8 mouse cellular contexts compared by ENCODE assay signal in the genomic region with DNA sequence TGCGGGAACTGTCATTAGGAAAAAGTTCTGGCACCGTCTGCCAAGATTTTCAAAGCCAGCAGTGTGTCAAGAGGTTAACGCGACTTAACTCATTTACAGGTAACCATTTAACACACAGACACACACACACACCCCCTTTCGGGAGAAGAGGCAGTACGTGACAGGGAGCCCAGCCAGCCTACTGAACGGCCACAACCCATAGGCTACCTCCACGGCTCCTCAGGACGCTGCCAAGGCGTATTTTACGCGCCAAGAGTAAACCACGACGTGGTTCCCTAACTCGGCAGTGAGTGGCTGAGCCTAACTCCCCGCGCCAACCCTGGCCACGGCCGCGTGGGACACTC. TPM values are rescaled to one million over a fixed set of nuclear protein-coding genes. Genes with fewer than 3 reads are reported as not detected.
DNase-seq lines count a peak whose midpoint lies in the region; ATAC-seq and TF ChIP-seq lines count a peak whose summit lies in the region.

No protein-coding gene starts in this region.

- peaks cover 2% of the 10 kb centered on the region; the same call in 1 of the 2 replicates for H3K79me2 ChIP-seq in heart, adult 2 months (replicated peaks; ENCODE audit: control insufficient read depth, insufficient read depth, low read length)

- intact Hi-C loops in heart, adult 2 months (cut with DNase I), result loop anchor here (10.0 kb wide), 2 partner anchors 419 to 599 kb away; a partner anchor contains a TSS

- peaks cover 29% of the 10 kb centered on the region; the same call in 1 of the 2 replicates for H3K9me3 ChIP-seq in E14TG2a.4 (ENCODE audit: low read length)
- no peaks in the 10 kb centered on the region for H3K9me3 ChIP-seq in forebrain, embryonic 14.5 days (replicated peaks; ENCODE audit: control insufficient read depth, low read length)
- H3K9me3 ChIP-seq in liver, postnatal 0 days (ENCODE audit: low read length), result no peaks in the 10 kb centered on the region

- no peak for TF ChIP-seq EP300 in heart, adult 2 months (IDR thresholded peaks at IDR 0.05; ENCODE audit: insufficient read depth, low read depth, low read length)
- TF ChIP-seq EP300 in liver, postnatal 0 days (IDR thresholded peaks at IDR 0.05; ENCODE audit: low read depth), result no peak

- peak overlapping the region; percentile 87 for H3K9ac ChIP-seq in heart, adult 2 months (ENCODE audit: low read depth, low read length)
- peak overlapping the region; percentile 98 for H3K9ac ChIP-seq in forebrain, embryonic 14.5 days (ENCODE audit: low read length)
- peak overlapping the region; percentile 93 for H3K9ac ChIP-seq in liver, postnatal 0 days (replicated peaks)

- H3K27ac ChIP-seq in heart, adult 2 months, result peak overlapping the region; percentile 79
- peak overlapping the region; percentile 87 for H3K27ac ChIP-seq in forebrain, embryonic 14.5 days (ENCODE audit: low read depth, low read length)
- H3K27ac ChIP-seq in liver, postnatal 0 days (ENCODE audit: low read depth), result peak overlapping the region; percentile 88

- no peak for TF ChIP-seq CTCF in heart, adult 2 months (IDR thresholded peaks at IDR 0.05)
- no peak for TF ChIP-seq CTCF in E14TG2a.4 (conservative IDR thresholded peaks at IDR 0.05; ENCODE audit: low read length)
- TF ChIP-seq CTCF in liver, postnatal 0 days (IDR thresholded peaks at IDR 0.05; ENCODE audit: low read depth), result no peak

- peaks cover 42% of the 10 kb centered on the region for H3K36me3 ChIP-seq in heart, adult 2 months (ENCODE audit: control insufficient read depth, insufficient read depth, low read length)
- H3K36me3 ChIP-seq in E14TG2a.4 (ENCODE audit: insufficient read depth, low read length), result peaks cover 78% of the 10 kb centered on the region
- peaks cover 68% of the 10 kb centered on the region for H3K36me3 ChIP-seq in forebrain, embryonic 14.5 days (ENCODE audit: control insufficient read depth, insufficient read depth, low read length)
- peaks cover 59% of the 10 kb centered on the region for H3K36me3 ChIP-seq in liver, postnatal 0 days (replicated peaks; ENCODE audit: insufficient read depth, low read length)

- no peaks in the 10 kb centered on the region for H3K27me3 ChIP-seq in heart, adult 2 months (ENCODE audit: control insufficient read depth, insufficient read depth, low read length)
- H3K27me3 ChIP-seq in E14TG2a.4 (ENCODE audit: insufficient read depth, low read length), result no peaks in the 10 kb centered on the region
- no peaks in the 10 kb centered on the region for H3K27me3 ChIP-seq in forebrain, embryonic 14.5 days (replicated peaks; ENCODE audit: control insufficient read depth, insufficient read depth, low read length)
- no peaks in the 10 kb centered on the region for H3K27me3 ChIP-seq in liver, postnatal 0 days (ENCODE audit: insufficient read depth, low read length)

- no peak for DNase-seq in heart, adult 2 months
- no peak for DNase-seq in heart, adult 9 months (ENCODE audit: low spot score in 2 of 2)
- DNase-seq in forebrain, embryonic 14.5 days (ENCODE audit: low spot score), result peak; percentile 40
- DNase-seq in liver, postnatal 0 days, result no peak
- no peak for DNase-seq in thymus, postnatal 4 days
- no peak for DNase-seq in gastrocnemius, postnatal 10 days

- WGBS in heart, adult 2 months, result under 1% methylated on average over 20 of the region's 20 CpGs
- 0% methylated on average over 20 of the region's 20 CpGs for WGBS in forebrain, embryonic 14.5 days
- 0% methylated on average over 20 of the region's 20 CpGs for WGBS in liver, postnatal 0 days (ENCODE audit: insufficient replicate concordance)

- peak overlapping the region; percentile 79 for H3K4me3 ChIP-seq in heart, adult 2 months
- H3K4me3 ChIP-seq in E14TG2a.4 (replicated peaks; ENCODE audit: low read length), result peak overlapping the region; percentile 99
- H3K4me3 ChIP-seq in forebrain, embryonic 14.5 days (ENCODE audit: low read depth, low read length), result peak overlapping the region; percentile 97
- peak overlapping the region; percentile 91 for H3K4me3 ChIP-seq in liver, postnatal 0 days (ENCODE audit: low read depth, low read length)

- no peak for TF ChIP-seq POLR2A in heart, adult 2 months (IDR thresholded peaks at IDR 0.05; ENCODE audit: insufficient read depth, low read depth, low read length)

- peak overlapping the region; percentile 96 for H3K4me2 ChIP-seq in forebrain, embryonic 14.5 days (ENCODE audit: low read length)
- H3K4me2 ChIP-seq in liver, postnatal 0 days (ENCODE audit: low read depth, low read length), result peak overlapping the region; percentile 84

- H3K4me1 ChIP-seq in heart, adult 2 months (ENCODE audit: control insufficient read depth, insufficient read depth, low read length), result peaks cover 7% of the 10 kb centered on the region
- peaks cover 74% of the 10 kb centered on the region for H3K4me1 ChIP-seq in E14TG2a.4 (replicated peaks; ENCODE audit: low read depth, low read length)
- peaks cover 30% of the 10 kb centered on the region for H3K4me1 ChIP-seq in forebrain, embryonic 14.5 days (ENCODE audit: control insufficient read depth, insufficient read depth, low read length)
- peaks cover 67% of the 10 kb centered on the region for H3K4me1 ChIP-seq in liver, postnatal 0 days (ENCODE audit: insufficient read depth)

- ATAC-seq in forebrain, embryonic 14.5 days, result peak; percentile 58; the same call in 1 of the 2 replicates
- peak; percentile 57 for ATAC-seq in liver, postnatal 0 days
- no peak for ATAC-seq in activated CD4-positive, CD25-positive, alpha-beta regulatory T cell, adult 4 months

RNA-seq across cellular contexts. Expression of a gene that starts 0.5 kb away (rescaled TPM):
- total RNA-seq in heart, adult 2 months (2021), result 100 to 1,000 TPM; 517 to 581 TPM
- polyA plus RNA-seq in heart, adult 2 months (2012; rRNA removed), result 865 and 1,515 TPM in 2 replicates
- polyA plus RNA-seq in forebrain, embryonic 14.5 days (2014; fragmentation: Nextera tagmentation; extraction: Ambion mirVana), result 520 and 717 TPM in 2 replicates
- polyA plus RNA-seq in liver, postnatal 0 days (2015; fragmentation: Nextera tagmentation; extraction: Ambion mirVana), result 406 and 414 TPM in 2 replicates
- 100 to 1,000 TPM; 774 to 816 TPM for total RNA-seq in gastrocnemius, postnatal 10 days (2021)
- 1,000 to 10,000 TPM; 1,580 to 2,609 TPM for polyA plus RNA-seq in activated CD4-positive, CD25-positive, alpha-beta regulatory T cell, adult 4 months (2017; shearing (Covaris generic))

RNA-seq across cellular contexts. Expression of a gene that starts 14.0 kb away (rescaled TPM):
- 10 to 100 TPM; 26.1 to 28.9 TPM for total RNA-seq in heart, adult 2 months (2021)
- 21.3 and 54.5 TPM in 2 replicates for polyA plus RNA-seq in heart, adult 2 months (2012; rRNA removed)
- 440 and 445 TPM in 2 replicates for polyA plus RNA-seq in forebrain, embryonic 14.5 days (2014; fragmentation: Nextera tagmentation; extraction: Ambion mirVana)
- 299 and 309 TPM in 2 replicates for polyA plus RNA-seq in liver, postnatal 0 days (2015; fragmentation: Nextera tagmentation; extraction: Ambion mirVana)
- 10 to 100 TPM; 31.4 to 35.8 TPM for total RNA-seq in gastrocnemius, postnatal 10 days (2021)
- polyA plus RNA-seq in activated CD4-positive, CD25-positive, alpha-beta regulatory T cell, adult 4 months (2017; shearing (Covaris generic)), result 100 to 1,000 TPM; 451 to 533 TPM
